Mouse (Mus musculus): ENCODE data around the gene Mmp27. TPM values are rescaled to one million over a fixed set of nuclear protein-coding genes. Genes with fewer than 3 reads are reported as not detected.

The Mmp27 gene
- polyA plus RNA-seq, 1 experiment from 2014 or later: not detected

GRCm38 (mm10) chr9:7551943-7552342, 19.3 kb upstream of the Mmp27 start:
- no peak for TF ChIP-seq CTCF (IDR thresholded peaks at IDR 0.05; ENCODE audit: low read depth)
- H3K36me3 ChIP-seq (ENCODE audit: insufficient read depth, low read length): no peaks in the 10 kb centered on the region
- no peak overlapping the region for H3K4me2 ChIP-seq (ENCODE audit: low read length)
- ATAC-seq (replicated peaks; ENCODE audit: low FRiP score, low read depth) (no peak), DNase-seq (ENCODE audit: low spot score) (no peak)
- no peak overlapping the region for H3K4me3 ChIP-seq (replicated peaks; ENCODE audit: low read depth, low read length)
- H3K9ac ChIP-seq (ENCODE audit: low read depth, low read length): no peak overlapping the region
- no peaks in the 10 kb centered on the region for H3K4me1 ChIP-seq (replicated peaks; ENCODE audit: insufficient read depth, low read length)
- no peaks in the 10 kb centered on the region for H3K9me3 ChIP-seq (replicated peaks; ENCODE audit: low read length)
- no peaks in the 10 kb centered on the region for H3K27me3 ChIP-seq (ENCODE audit: insufficient read depth, low read length)
- no peak overlapping the region for H3K27ac ChIP-seq

GRCm38 (mm10) chr9:7553536-7553935, 17.7 kb upstream of the Mmp27 start:
- no peak for DNase-seq (ENCODE audit: low spot score)
- Histone ChIP-seq H3K27ac (no peak overlapping the region), H3K4me2 (ENCODE audit: low read length) (no peak overlapping the region), H3K27me3 (ENCODE audit: insufficient read depth, low read length) (no peaks in the 10 kb centered on the region), H3K9ac (ENCODE audit: low read depth, low read length) (no peak overlapping the region), H3K9me3 (replicated peaks; ENCODE audit: low read length) (no peaks in the 10 kb centered on the region), H3K4me3 (replicated peaks; ENCODE audit: low read depth, low read length) (no peak overlapping the region), H3K4me1 (replicated peaks; ENCODE audit: insufficient read depth, low read length) (no peaks in the 10 kb centered on the region), H3K36me3 (ENCODE audit: insufficient read depth, low read length) (no peaks in the 10 kb centered on the region)
- WGBS: 64% methylated on average over 3 of the region's 3 CpGs
- no peak for ATAC-seq (replicated peaks; ENCODE audit: low FRiP score, low read depth)
- no peak for TF ChIP-seq CTCF (IDR thresholded peaks at IDR 0.05; ENCODE audit: low read depth)

GRCm38 (mm10) chr9:7554382-7554781, 16.8 kb upstream of the Mmp27 start:
- peak; percentile 53 for DNase-seq (ENCODE audit: low spot score)
- peak; percentile 68 for TF ChIP-seq CTCF (IDR thresholded peaks at IDR 0.05; ENCODE audit: low read depth)
- no peaks in the 10 kb centered on the region for H3K27me3 ChIP-seq (ENCODE audit: insufficient read depth, low read length)

GRCm38 (mm10) chr9:7558221-7559017, 12.8 kb upstream of the Mmp27 start, which contains the start of gene Mmp8:
Gene Mmp8, plus strand, starts transcription at chr9:7558456.
- Histone ChIP-seq H3K27ac (no peak within 1 kb of the TSS), H3K9ac (ENCODE audit: low read depth, low read length) (no peak within 1 kb of the TSS), H3K9me3 (replicated peaks; ENCODE audit: low read length) (no peaks in the 10 kb centered on the region), H3K27me3 (ENCODE audit: insufficient read depth, low read length) (no peaks in the 10 kb centered on the region), H3K4me1 (replicated peaks; ENCODE audit: insufficient read depth, low read length) (no peaks in the 10 kb centered on the region), H3K4me3 (replicated peaks; ENCODE audit: low read depth, low read length) (no peak within 1 kb of the TSS), H3K4me2 (ENCODE audit: low read length) (no peak within 1 kb of the TSS), H3K36me3 (ENCODE audit: insufficient read depth, low read length) (no peaks in the 10 kb centered on the region)
- no peak for DNase-seq (ENCODE audit: low spot score)
- 65% methylated on average over 8 of the region's 8 CpGs for WGBS
- no peak for ATAC-seq (replicated peaks; ENCODE audit: low FRiP score, low read depth)
- TF ChIP-seq CTCF (IDR thresholded peaks at IDR 0.05; ENCODE audit: low read depth): no peak

More at GRCm38 (mm10) chr9:7554382-7554781, 16.8 kb upstream of the Mmp27 start:
- Histone ChIP-seq H3K4me2 (ENCODE audit: low read length) (no peak overlapping the region), H3K4me3 (replicated peaks; ENCODE audit: low read depth, low read length) (no peak overlapping the region), H3K4me1 (replicated peaks; ENCODE audit: insufficient read depth, low read length) (no peaks in the 10 kb centered on the region), H3K36me3 (ENCODE audit: insufficient read depth, low read length) (no peaks in the 10 kb centered on the region), H3K9ac (ENCODE audit: low read depth, low read length) (no peak overlapping the region), H3K9me3 (replicated peaks; ENCODE audit: low read length) (no peaks in the 10 kb centered on the region), H3K27ac (no peak overlapping the region)
- 42% methylated on average over 3 of the region's 3 CpGs for WGBS
- ATAC-seq (replicated peaks; ENCODE audit: low FRiP score, low read depth): no peak

GRCm38 (mm10) chr9:7560026-7560425, 11.2 kb upstream of the Mmp27 start:
- Histone ChIP-seq H3K4me1 (replicated peaks; ENCODE audit: insufficient read depth, low read length) (no peaks in the 10 kb centered on the region), H3K36me3 (ENCODE audit: insufficient read depth, low read length) (no peaks in the 10 kb centered on the region), H3K4me2 (ENCODE audit: low read length) (no peak overlapping the region), H3K9me3 (replicated peaks; ENCODE audit: low read length) (no peaks in the 10 kb centered on the region), H3K27ac (no peak overlapping the region), H3K27me3 (ENCODE audit: insufficient read depth, low read length) (no peaks in the 10 kb centered on the region), H3K4me3 (replicated peaks; ENCODE audit: low read depth, low read length) (no peak overlapping the region), H3K9ac (ENCODE audit: low read depth, low read length) (no peak overlapping the region)
- ATAC-seq (replicated peaks; ENCODE audit: low FRiP score, low read depth) (no peak), DNase-seq (ENCODE audit: low spot score) (peak; percentile 24)
- no peak for TF ChIP-seq CTCF (IDR thresholded peaks at IDR 0.05; ENCODE audit: low read depth)
- WGBS: 38% methylated on average over 4 of the region's 4 CpGs

- Histone ChIP-seq H3K27me3 (ENCODE audit: insufficient read depth, low read length) (no peaks in the 10 kb centered on the region), H3K36me3 (ENCODE audit: insufficient read depth, low read length) (no peaks in the 10 kb centered on the region), H3K4me3 (replicated peaks; ENCODE audit: low read depth, low read length) (no peak overlapping the region), H3K9me3 (replicated peaks; ENCODE audit: low read length) (no peaks in the 10 kb centered on the region), H3K9ac (ENCODE audit: low read depth, low read length) (no peak overlapping the region), H3K27ac (no peak overlapping the region), H3K4me2 (ENCODE audit: low read length) (no peak overlapping the region), H3K4me1 (replicated peaks; ENCODE audit: insufficient read depth, low read length) (0 out of 2 replicates have a peak, but pooled peaks cover 3% of the 10 kb centered on the region)
- WGBS: 53% methylated on average over 7 of the region's 7 CpGs
- ATAC-seq (replicated peaks; ENCODE audit: low FRiP score, low read depth): no peak
- DNase-seq (ENCODE audit: low spot score): no peak
- no peak for TF ChIP-seq CTCF (IDR thresholded peaks at IDR 0.05; ENCODE audit: low read depth)
Measured at GRCm38 (mm10) chr9:7567376-7567775, 3.8 kb upstream of the Mmp27 start.

All from kidney, postnatal 0 days (tissue).